Mouse (Mus musculus): ENCODE results near the gene Ptpn1.

Ptpn1 gene

DNA sequence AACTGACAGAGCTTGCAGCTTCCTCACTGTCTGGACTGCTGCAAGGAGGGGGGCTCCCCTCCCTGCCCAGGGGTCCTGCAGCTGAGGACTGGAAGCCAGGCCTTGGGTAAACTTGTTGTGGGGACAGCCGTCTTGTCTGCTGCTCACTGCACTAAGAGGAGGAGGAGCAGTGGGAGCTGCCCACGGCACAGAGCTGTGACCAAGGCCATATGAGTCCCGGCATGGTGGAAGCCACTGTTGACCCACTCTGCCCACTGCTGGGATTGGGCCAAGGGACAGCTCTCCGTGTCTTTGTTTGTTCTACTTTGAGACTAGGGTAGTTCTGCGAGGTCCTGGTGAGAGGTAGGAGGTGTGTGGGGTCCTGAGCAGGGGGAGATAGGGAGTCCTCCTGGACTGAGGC is 40.3 kb downstream of the Ptpn1 start:
- peak; percentile 57 for DNase-seq (ENCODE audit: low spot score)

DNA sequence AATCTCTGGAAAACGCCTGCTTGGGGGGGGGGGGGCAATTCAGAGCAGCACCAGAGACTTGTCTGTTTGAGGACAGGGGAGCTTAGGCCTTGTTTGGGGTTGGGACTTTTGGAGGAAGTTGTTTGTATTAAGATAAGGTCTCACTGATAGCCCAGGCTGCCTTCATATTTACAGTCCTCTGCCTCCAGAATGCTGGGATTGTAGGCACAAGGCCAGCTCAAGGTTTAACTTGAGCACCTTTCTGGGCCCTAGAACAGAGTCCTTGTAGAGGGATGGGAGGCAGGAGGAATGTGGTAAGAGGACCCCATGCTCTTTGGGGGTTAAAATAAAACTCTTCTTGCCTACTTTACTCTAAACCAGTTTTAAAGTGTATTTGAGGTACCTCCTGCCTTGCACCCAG is 41.0 kb downstream of the Ptpn1 start:
- no peak for DNase-seq (ENCODE audit: low spot score)

DNA sequence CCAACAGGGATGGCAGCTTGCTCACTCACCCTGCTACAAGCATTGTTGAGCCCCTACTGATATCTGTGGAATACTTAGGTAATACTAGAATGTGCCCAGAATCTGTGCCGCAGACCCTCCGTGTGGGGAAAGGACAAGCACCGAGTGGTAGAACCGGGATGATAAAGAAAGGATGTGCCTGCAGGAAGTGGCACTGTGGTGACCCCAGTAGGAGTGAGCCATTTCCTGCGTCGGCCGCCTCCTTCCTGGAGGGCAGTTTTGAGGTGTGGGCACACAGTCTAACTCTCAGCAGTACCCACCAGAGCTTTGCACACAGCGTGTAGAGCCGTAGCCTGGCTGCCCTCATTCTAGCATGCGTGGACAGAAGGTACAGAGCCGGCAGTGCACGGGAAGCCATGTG is 43.9 kb downstream of the Ptpn1 start:
- no peak for DNase-seq (ENCODE audit: low spot score)

DNA sequence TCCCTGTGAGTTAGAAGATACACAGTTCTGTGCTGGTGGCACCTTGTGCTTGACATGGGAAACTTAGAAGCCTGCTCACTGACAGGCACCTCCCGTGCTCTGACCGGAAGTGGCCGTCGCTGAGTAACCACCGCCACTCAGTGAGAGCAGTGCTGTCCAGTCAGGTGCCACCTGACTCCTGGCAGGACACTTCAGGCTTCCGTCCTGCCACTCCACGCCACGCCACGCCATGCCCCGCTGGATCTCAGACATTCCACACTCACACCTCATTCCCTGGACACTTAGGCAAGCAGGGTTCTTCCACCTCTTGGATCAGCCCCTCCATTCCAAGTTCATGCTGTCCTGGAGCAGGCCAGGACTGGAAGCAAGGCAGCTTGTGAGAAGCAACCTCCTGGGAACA is 46.4 kb downstream of the Ptpn1 start:
- no peak for DNase-seq (ENCODE audit: low spot score)

DNA sequence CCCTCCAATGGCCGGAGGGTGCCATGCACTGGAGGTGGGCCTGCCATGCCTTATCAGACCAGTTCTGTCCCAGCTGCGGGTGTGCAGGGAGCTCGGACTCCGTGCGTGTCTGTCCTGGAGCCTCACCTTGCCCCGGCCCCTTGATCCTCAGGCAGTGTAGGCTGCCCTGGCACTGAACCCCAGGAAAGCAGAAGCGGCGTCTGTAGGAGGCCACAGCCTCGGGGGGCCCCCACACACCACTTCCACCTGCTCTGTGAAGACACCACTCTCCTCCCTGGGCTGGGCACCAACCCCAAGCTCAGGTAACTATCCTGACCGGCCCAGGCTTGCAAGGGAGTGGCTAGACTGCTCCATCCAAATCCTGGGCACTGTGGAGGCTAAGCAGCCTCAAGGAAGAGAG is 48.5 kb downstream of the Ptpn1 start:
- no peak for DNase-seq (ENCODE audit: low spot score)

DNA sequence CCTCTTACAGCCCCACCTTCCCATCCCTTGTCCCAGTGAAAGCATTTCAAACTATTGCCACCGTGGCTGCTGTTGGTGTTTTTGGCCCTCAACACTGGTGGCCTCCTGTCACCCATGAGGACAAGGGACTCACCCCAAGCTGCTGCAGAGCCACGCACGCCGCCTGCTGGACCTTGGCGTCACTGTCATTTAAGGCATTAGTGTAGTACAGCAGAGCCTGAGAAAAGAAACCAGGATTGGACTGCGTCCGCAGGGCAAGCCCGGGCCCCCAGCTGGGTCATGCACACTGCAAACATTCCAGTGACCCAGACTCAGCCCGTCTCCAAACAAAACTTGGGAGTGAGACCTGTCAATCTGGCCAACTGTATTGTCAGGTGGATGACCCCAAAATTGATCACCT is 50.8 kb downstream of the Ptpn1 start:
- DNase-seq (ENCODE audit: low spot score), result no peak

DNA sequence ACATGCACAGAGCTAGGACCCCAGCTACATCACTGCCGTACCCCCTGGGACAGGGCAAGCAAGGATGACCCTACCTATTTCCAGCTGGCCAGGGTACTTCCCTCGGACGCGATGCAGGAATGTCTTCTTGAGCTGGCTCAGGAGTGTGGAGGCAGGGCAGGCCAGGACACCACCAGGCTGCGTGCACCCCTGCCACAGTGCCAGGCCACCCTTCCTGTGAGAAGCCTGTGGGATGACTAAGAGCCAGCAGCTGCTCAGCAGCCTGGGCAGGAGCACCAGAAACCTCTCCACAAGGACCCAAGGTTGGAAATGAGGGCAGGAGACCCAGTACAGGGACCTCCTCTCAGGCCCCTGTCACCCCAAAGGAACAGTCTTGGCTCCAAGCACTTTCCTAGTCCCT is 52.5 kb downstream of the Ptpn1 start:
- DNase-seq (ENCODE audit: low spot score), result no peak

DNA sequence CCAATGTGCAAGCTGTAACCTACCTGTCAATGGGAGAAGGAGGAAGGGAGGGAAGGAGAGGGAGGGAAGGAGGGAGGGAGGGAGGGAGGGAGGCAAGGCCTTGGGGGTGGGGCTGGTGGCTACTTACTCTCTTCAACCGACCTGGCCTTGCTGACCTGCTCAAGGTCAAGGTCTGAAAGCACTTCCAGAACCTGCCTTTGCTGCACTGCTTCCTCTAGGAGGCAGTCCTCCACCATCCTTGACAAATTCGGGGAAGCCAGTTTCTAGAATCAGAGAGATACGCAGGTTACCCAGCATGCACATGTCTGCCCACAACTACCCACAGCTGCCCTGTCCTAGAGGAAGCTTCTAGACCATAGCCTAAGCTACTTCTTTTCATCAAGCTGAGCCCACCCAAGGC is 53.1 kb downstream of the Ptpn1 start:
- no peak for DNase-seq (ENCODE audit: low spot score)

DNA sequence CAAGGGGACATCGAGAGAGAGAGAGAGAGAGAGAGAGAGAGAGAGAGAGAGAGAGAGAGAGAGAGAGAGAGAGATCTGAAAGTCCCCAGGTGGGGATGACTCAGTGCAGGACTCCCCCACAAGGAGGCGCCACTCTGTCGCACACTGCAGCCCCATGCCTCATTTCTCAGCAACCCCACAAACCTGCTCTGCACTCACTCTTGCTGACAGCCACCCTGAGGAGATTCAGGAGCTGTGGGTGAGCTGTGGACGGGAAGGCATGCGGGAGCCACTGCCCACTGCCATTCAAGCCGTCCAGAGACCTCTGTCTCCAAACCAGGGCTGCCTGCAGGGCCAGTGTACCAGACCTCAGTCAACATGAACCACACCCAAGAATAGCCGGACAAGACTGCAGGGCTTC is 54.9 kb downstream of the Ptpn1 start:
- DNase-seq (ENCODE audit: low spot score), result no peak

DNA sequence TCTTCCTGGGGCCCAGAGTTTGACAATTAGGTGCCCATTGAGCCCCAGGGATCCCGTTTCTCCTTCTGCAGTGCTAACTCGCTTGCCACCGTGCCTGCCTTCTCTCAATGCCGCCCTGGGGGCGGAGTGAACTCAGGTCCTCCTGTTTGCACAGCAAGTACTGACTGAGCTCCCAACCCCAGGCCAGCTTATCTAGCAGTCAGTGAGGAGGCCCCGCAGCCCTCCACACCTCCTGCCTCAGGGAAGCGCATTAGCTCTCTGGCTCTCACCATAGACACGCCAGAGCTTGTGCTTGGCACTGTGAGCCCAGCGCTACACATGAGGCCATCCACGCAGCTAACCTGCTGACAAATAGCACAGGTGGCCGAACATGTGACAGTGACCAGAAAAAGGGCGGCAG is 55.8 kb downstream of the Ptpn1 start:
- no peak for DNase-seq (ENCODE audit: low spot score)

DNA sequence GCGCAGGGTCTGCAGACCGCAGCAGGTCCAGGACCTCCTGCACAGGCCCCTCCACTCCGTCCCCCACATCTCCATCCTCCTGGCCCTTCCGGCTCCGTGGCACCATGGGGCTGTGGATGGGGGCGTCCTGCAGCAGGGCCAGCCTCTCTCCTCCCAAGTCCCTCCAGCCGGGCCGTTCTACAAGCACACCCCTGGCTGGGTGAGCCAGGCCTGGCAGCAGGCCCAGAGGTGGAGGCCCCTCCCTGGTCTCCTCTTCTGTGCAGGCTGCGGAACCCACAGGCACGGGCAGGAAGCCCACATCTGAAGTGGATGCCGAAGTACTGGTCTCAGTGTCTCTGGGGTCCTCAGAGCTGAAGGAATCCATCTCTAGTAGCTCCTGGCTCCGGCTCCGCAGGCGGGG is 57.5 kb downstream of the Ptpn1 start:
- DNase-seq (ENCODE audit: low spot score), result no peak

DNA sequence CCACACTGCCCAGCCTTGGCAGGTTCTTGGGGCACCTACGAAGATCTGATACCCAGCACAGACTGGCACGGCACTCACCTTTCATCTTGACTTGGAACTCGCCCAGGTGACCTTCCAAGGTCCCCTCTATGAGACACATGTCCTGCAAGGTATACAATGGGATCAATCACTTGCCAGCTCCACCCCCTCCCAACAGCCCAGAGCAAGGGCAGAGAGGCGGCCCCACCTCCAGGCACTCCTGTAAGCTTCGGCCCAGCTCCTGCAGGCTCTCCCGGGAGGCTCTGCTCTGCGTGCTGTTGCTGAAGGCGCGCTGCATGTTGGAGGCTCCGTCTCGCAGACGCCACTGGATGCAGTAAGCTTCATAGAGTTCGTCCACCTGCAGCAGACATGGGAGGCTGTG is 61.4 kb downstream of the Ptpn1 start:
- DNase-seq (ENCODE audit: low spot score), result no peak

DNA sequence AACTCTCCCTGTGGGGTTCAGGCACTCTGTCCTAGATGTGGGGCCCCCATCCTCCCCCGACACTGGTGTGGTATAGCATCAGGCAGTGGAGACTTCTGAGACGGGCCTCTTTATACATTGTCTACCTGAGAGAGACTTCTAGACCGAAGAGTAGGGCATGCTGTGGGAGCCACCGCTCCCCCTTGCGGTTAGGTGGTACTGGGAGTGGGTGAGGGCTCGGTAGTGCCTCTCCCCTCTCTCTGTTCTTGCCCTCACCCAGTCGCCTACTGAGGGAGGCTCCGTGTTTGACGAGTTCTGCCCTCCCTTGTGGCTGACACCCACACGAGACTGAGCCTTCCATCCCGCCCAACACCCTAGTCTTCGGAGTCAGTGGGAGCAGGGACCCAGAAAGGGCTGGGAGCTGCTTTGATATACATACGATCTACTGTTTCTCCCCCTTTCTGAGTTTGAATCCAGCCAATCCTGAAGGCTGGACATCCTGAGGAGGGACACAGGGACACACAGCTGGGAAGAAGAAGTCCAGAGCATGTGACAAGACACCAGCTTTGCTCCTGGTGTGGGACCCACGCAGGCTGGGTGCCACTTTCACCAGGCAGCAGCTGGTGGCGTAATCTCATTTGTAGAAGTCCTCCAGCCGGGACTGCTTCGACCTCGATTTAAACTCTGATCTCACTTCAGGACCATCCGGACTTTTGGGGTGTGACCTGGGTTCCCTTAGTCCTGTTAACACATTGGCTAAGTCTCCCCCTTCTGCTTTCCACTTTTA is 64.2 kb downstream of the Ptpn1 start:
- no peak for DNase-seq (ENCODE audit: low spot score)

DNA sequence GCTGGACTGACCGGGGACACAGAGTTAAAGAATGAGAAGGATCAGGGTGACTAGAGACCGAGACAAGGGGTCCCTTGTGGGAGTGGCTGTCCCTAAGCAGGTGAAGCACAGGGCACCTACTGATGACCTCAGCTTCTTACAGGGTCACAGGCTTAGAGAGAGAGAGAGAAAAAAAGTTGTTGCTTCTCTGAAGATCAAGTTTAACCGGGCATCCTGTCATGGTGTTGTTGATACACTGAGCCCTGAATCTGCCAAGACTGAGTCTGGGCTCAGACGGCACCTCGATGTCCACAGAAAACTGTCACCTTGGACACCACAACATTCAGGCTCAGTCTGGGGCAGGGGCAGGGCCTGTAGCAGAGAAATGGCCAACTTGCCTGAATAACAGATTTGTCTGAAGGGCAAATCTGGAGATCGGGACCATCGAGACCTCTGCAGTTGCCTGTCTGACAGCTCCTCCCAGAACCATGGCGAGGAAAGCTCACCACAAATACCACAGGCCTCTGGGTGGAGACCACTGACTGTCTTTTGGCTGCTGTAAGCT is 64.9 kb downstream of the Ptpn1 start:
- DNase-seq (ENCODE audit: low spot score), result no peak

DNA sequence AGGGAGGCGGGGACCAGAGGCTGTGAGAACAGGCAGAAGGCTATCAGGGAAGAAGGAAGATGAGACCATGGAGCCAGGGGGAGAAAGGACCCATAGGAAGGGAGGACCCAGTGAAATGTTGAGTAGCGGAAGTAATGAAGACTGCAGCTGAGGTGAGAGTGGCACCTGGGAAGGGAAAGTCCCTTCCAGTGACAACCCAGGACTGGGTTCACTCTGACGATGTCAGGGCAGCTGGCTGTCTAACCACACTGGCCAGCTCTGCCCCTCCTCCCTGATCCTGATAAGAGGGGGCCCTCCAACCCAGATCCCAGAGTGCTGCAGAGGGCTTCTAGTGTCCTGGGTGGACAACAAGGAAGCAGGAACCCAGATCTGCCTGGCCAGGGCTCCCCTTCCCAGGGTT is 65.7 kb downstream of the Ptpn1 start:
- DNase-seq (ENCODE audit: low spot score), result no peak

DNA sequence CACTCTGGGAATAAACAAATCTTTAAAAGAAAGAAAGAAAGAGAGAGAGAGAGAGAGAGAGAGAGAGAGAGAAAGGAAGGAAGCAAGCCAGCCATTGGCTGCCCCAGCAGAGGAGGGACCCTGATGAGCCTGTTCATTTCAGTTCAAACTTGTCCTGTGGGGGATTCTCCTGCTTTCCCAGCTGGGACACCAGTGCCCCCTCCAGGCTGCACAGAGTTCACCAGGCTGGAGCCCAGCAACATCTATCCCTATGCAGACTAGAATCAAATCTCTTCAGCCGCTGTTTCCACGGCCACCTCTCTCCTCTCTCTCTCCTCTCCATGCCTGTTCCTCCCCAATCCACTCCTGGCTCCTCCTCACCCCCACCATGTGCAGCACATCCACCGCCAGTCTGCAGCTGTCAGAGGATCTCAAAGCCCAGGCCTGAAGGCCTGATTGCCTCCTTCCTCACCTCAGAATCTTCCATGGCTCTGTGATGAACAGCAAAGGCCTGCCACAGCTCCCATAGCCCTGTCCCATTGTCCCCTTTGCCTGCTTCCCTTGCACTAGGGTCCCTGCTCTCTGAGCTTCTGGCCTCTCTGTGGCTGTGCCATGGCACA is 67.4 kb downstream of the Ptpn1 start:
- no peak for DNase-seq (ENCODE audit: low spot score)

DNA sequence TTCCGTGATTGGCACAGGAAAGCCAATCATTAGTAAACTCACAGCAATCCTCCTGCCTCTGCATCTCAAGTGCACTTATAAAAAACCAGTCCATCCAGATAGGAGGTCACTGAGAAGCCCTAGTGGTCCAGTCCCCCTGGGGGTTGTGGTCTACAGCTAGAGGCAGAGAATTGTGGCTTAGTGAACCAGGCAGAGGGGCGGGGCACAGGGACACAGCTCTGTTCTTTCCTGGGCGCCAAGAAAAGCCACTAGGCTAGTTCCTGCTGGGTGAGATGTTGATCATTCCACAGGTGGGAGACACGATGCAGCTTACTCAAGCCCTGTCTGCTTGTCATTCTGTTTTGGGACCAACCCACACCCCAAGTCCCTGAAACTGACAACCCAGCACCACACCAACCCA is 70.3 kb downstream of the Ptpn1 start:
- DNase-seq (ENCODE audit: low spot score), result no peak

DNA sequence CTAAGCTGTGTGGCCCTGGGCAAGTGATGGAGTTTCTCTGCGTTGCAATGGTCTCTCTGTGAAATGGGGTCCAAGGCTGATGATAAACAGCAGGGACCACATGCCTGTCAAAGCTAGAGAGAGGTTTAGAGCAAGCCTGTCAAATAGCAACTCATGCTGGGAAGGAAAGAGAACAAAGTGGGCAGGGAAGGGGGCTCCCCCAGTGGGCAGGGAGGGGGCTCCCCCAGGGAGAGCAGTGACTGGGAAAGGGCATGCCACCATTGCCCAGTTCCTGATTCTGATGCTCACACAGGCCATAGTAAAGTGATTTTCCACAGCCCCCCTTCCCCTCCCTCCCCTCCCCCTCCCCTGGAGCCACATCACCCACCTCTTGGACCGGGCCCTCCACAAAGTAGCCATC is 71.0 kb downstream of the Ptpn1 start:
- no peak for DNase-seq (ENCODE audit: low spot score)

DNA sequence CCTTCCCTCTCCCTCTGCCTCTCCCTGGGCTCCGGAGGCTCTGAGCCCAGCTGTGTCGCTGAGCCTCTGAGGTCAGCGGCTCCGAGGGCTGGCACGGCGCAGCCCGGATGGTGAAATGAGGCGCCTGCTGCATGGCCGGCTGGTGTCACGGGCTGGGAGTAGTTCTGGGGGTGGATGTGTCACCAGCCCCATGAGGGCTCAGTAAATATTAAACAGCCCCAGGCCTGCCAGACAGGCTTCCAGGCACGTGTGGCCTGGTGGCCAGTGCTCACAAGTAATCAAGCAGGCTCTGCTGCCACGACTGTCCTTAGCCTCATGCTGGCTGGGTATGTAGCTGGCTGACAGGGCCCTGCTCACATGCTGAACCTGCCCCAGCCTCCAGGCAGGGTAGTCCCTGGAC is 71.6 kb downstream of the Ptpn1 start:
- DNase-seq (ENCODE audit: low spot score), result no peak

DNA sequence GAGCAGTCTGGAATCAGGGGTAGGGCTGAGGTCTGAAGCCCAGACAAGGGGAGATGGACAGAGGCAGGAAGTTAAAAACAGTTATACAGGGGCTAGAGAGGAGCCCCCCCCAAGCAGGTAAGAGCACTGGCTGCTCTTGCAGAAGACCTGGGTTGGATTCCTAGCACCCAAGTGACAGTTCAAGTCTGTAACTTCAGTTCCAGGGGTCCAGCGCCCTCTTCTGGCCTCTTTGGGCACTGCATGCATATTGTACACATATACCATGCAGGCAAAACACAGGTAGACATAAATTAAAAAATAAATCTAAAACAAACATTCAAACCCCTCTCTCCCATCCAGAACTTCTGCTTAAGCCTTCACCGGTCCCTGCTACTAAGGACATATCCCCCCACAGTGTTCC is 72.5 kb downstream of the Ptpn1 start:
- no peak for DNase-seq (ENCODE audit: low spot score)

DNA sequence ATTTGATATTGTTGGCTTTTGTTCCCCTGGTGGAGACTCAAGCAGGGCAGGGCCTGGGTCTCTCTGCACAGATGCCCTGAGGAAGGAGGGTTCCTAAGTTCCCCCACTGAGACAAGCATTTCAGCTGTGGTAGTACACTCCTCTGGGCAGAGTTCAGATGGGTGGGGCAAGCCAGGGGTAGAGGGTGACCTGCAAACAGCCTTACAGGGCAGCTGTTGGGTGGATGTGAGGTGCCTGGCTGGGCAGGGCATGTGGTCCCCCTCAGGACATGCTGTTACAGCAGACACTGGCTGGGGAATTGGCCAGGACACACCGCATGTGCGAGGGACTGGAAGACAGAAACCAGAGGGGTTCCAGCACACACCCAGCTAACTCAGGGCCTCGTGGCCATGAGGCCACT is 73.1 kb downstream of the Ptpn1 start:
- DNase-seq (ENCODE audit: low spot score), result no peak

DNA sequence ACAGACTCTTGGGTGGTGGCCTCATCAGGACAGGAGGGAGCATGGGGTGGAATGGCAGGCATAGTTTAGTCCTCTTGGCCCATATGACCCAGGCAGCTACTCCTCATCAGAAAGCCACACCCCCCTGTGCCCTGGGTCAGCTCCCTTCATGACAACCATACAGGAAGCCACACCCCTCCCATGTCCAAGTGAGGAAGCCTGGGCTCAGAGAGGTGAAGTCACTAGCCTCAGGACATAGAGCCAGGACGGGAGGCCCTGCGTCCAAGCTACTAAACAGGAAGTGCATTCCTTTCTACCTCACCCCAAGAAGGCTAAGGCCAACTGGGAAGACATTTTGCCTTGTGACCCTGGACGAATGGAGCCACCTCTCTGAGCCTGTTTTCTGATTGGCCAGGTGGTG is 73.8 kb downstream of the Ptpn1 start:
- DNase-seq (ENCODE audit: low spot score), result no peak

DNA sequence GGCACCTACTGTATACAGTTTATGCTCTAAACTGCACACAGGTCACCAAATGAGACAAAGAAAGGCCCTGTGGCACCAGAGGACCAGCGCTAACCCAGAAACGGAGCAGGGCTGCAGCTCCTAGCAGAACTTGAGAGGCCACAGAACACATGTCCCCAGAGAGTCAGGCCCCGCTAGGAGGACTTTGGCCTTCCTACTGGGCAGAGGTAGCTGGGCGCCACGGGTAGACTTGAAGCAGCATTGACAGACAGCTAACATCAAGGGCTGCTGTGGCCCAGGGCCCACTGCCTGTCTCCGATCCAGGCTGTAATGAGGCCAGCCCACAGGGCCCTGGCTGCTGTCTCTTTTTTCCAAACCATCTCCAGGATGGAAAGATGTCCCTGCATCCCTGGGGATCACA is 74.6 kb downstream of the Ptpn1 start:
- no peak for DNase-seq (ENCODE audit: low spot score)

DNA sequence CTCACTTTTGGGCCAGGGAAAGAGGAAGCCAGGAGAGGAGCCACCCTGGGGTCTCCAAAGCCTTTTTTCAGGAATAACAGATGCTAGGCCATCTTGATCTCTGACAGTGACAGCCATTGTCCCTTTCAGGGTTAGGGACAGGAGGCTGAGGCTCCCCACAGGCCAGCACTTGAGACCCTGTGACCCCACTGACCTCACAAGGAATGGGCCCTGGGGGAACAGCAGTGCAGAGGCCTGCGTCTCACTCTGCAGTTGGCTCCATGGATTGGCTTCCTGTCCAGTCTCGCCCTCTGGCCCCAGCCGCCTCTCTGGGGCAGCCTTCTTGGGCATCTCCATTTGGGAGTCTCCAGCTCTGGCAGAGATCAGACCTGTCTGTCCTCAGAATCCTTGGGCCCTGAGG is 76.3 kb downstream of the Ptpn1 start:
- no peak for DNase-seq (ENCODE audit: low spot score)
